Mouse (Mus musculus): ENCODE measurements around the gene Cntn2. TPM values are rescaled to one million over a fixed set of nuclear protein-coding genes. Genes with fewer than 3 reads are reported as not detected.

The Cntn2 gene
- 0.30 and 0.82 TPM in 2 replicates for polyA plus RNA-seq (2015; fragmentation: Nextera tagmentation; extraction: Ambion mirVana)

GRCm38 (mm10) chr1:132542762-132543306 lies at the start of gene Cntn2:
Gene Cntn2 (minus strand): TSS chr1:132543256.
- Histone ChIP-seq H3K4me3 (replicated peaks) (peak within 1 kb of the TSS; percentile 29), H3K9ac (no peak within 1 kb of the TSS), H3K36me3 (no peaks in the 10 kb centered on the region), H3K9me3 (replicated peaks) (no peaks in the 10 kb centered on the region), H3K4me1 (peaks cover 27% of the 10 kb centered on the region), H3K27me3 (peaks cover 61% of the 10 kb centered on the region), H3K4me2 (peak within 1 kb of the TSS; percentile 57), H3K27ac (no peak within 1 kb of the TSS)
- 0 out of 2 replicates have a peak, but pooled peaks have one; percentile 16 for ATAC-seq (replicated peaks; ENCODE audit: low FRiP score)
- WGBS = 1% methylated on average over 25 of the region's 30 CpGs

- 82% methylated on average over 5 of the region's 5 CpGs for WGBS
- Histone ChIP-seq H3K27ac (no peak overlapping the region), H3K36me3 (no peaks in the 10 kb centered on the region), H3K4me3 (replicated peaks) (no peak overlapping the region), H3K9me3 (replicated peaks) (no peaks in the 10 kb centered on the region), H3K4me2 (no peak overlapping the region), H3K4me1 (peaks cover 3% of the 10 kb centered on the region), H3K27me3 (no peaks in the 10 kb centered on the region), H3K9ac (no peak overlapping the region)
- no peak for ATAC-seq (replicated peaks; ENCODE audit: low FRiP score)
These were observed 49.1 kb upstream of the Cntn2 start for GRCm38 (mm10) chr1:132592145-132592544.

GRCm38 (mm10) chr1:132591399-132591930 lies 48.4 kb upstream of the Cntn2 start:
- no peak overlapping the region for H3K9ac ChIP-seq
- ATAC-seq (replicated peaks; ENCODE audit: low FRiP score) = no peak
- H3K36me3 ChIP-seq = no peaks in the 10 kb centered on the region
- no peaks in the 10 kb centered on the region for H3K9me3 ChIP-seq (replicated peaks)
- H3K4me1 ChIP-seq = peaks cover 10% of the 10 kb centered on the region
- H3K4me2 ChIP-seq = no peak overlapping the region
- no peak overlapping the region for H3K27ac ChIP-seq
- H3K27me3 ChIP-seq = no peaks in the 10 kb centered on the region
- WGBS = 81% methylated on average over 11 of the region's 11 CpGs
- no peak overlapping the region for H3K4me3 ChIP-seq (replicated peaks)

GRCm38 (mm10) chr1:132586679-132587201 lies 43.7 kb upstream of the Cntn2 start:
- H3K4me2 ChIP-seq = peak overlapping the region; percentile 16; the same call in 1 of the 2 replicates
- no peaks in the 10 kb centered on the region for H3K27me3 ChIP-seq
- H3K27ac ChIP-seq = no peak overlapping the region
- ATAC-seq (replicated peaks; ENCODE audit: low FRiP score) = peak; percentile 84
- H3K9me3 ChIP-seq (replicated peaks) = no peaks in the 10 kb centered on the region
- 40% methylated on average over 15 of the region's 15 CpGs for WGBS
- no peaks in the 10 kb centered on the region for H3K36me3 ChIP-seq
- no peak overlapping the region for H3K4me3 ChIP-seq (replicated peaks)
- peaks cover 21% of the 10 kb centered on the region for H3K4me1 ChIP-seq
- no peak overlapping the region for H3K9ac ChIP-seq

- H3K4me1 ChIP-seq = peaks cover 21% of the 10 kb centered on the region
- H3K36me3 ChIP-seq = no peaks in the 10 kb centered on the region
- 78% methylated on average over 4 of the region's 4 CpGs for WGBS
- no peak overlapping the region for H3K4me3 ChIP-seq (replicated peaks)
- no peak overlapping the region for H3K4me2 ChIP-seq
- ATAC-seq (replicated peaks; ENCODE audit: low FRiP score) = no peak
- no peak overlapping the region for H3K9ac ChIP-seq
- H3K27ac ChIP-seq = no peak overlapping the region
- no peaks in the 10 kb centered on the region for H3K27me3 ChIP-seq
- no peaks in the 10 kb centered on the region for H3K9me3 ChIP-seq (replicated peaks)
These were observed 42.3 kb upstream of the Cntn2 start for GRCm38 (mm10) chr1:132585376-132585775.

- 83% methylated on average over 18 of the region's 18 CpGs for WGBS
- H3K9me3 ChIP-seq (replicated peaks) = no peaks in the 10 kb centered on the region
- peaks cover 21% of the 10 kb centered on the region for H3K4me1 ChIP-seq
- no peak for ATAC-seq (replicated peaks; ENCODE audit: low FRiP score)
- no peak overlapping the region for H3K9ac ChIP-seq
- no peak overlapping the region for H3K4me2 ChIP-seq
- H3K27me3 ChIP-seq = no peaks in the 10 kb centered on the region
- H3K4me3 ChIP-seq (replicated peaks) = no peak overlapping the region
- H3K27ac ChIP-seq = no peak overlapping the region
- no peaks in the 10 kb centered on the region for H3K36me3 ChIP-seq
These were observed 40.0 kb upstream of the Cntn2 start for GRCm38 (mm10) chr1:132582998-132583604.

GRCm38 (mm10) chr1:132581845-132582839 lies 39.1 kb upstream of the Cntn2 start:
- H3K4me3 ChIP-seq (replicated peaks) = no peak overlapping the region
- no peaks in the 10 kb centered on the region for H3K36me3 ChIP-seq
- H3K4me1 ChIP-seq = peaks cover 18% of the 10 kb centered on the region
- no peaks in the 10 kb centered on the region for H3K27me3 ChIP-seq
- H3K9me3 ChIP-seq (replicated peaks) = no peaks in the 10 kb centered on the region
- H3K27ac ChIP-seq = no peak overlapping the region
- H3K4me2 ChIP-seq = no peak overlapping the region
- 60% methylated on average over 14 of the region's 14 CpGs for WGBS
- ATAC-seq (replicated peaks; ENCODE audit: low FRiP score) = no peak
- H3K9ac ChIP-seq = no peak overlapping the region

GRCm38 (mm10) chr1:132580063-132580462 lies 37.0 kb upstream of the Cntn2 start:
- Histone ChIP-seq H3K27me3 (no peaks in the 10 kb centered on the region), H3K9ac (no peak overlapping the region), H3K27ac (no peak overlapping the region), H3K9me3 (replicated peaks) (no peaks in the 10 kb centered on the region), H3K36me3 (no peaks in the 10 kb centered on the region), H3K4me2 (no peak overlapping the region), H3K4me3 (replicated peaks) (no peak overlapping the region), H3K4me1 (peaks cover 8% of the 10 kb centered on the region; the same call in 1 of the 2 replicates)
- 86% methylated on average over 7 of the region's 7 CpGs for WGBS
- no peak for ATAC-seq (replicated peaks; ENCODE audit: low FRiP score)

- no peak for ATAC-seq (replicated peaks; ENCODE audit: low FRiP score)
- no peak overlapping the region for H3K4me2 ChIP-seq
- no peaks in the 10 kb centered on the region for H3K36me3 ChIP-seq
- no peak overlapping the region for H3K27ac ChIP-seq
- H3K27me3 ChIP-seq = no peaks in the 10 kb centered on the region
- no peaks in the 10 kb centered on the region for H3K4me1 ChIP-seq
- no peak overlapping the region for H3K9ac ChIP-seq
- no peaks in the 10 kb centered on the region for H3K9me3 ChIP-seq (replicated peaks)
- WGBS = 91% methylated on average over 8 of the region's 8 CpGs
- no peak overlapping the region for H3K4me3 ChIP-seq (replicated peaks)
These were observed 33.8 kb upstream of the Cntn2 start for GRCm38 (mm10) chr1:132576845-132577244.

- WGBS = 89% methylated on average over 7 of the region's 7 CpGs
- no peaks in the 10 kb centered on the region for H3K27me3 ChIP-seq
- H3K36me3 ChIP-seq = no peaks in the 10 kb centered on the region
- H3K4me1 ChIP-seq = no peaks in the 10 kb centered on the region
- H3K4me2 ChIP-seq = no peak overlapping the region
- no peak overlapping the region for H3K9ac ChIP-seq
- H3K9me3 ChIP-seq (replicated peaks) = no peaks in the 10 kb centered on the region
- no peak overlapping the region for H3K4me3 ChIP-seq (replicated peaks)
- ATAC-seq (replicated peaks; ENCODE audit: low FRiP score) = no peak
- H3K27ac ChIP-seq = no peak overlapping the region
These were observed 29.8 kb upstream of the Cntn2 start for GRCm38 (mm10) chr1:132572851-132573250.

- H3K27me3 ChIP-seq = no peaks in the 10 kb centered on the region
- no peak overlapping the region for H3K9ac ChIP-seq
- H3K4me2 ChIP-seq = no peak overlapping the region
- H3K4me1 ChIP-seq = no peaks in the 10 kb centered on the region
- 97% methylated on average over 1 of the region's 1 CpGs for WGBS
- H3K36me3 ChIP-seq = no peaks in the 10 kb centered on the region
- H3K4me3 ChIP-seq (replicated peaks) = no peak overlapping the region
- no peak for ATAC-seq (replicated peaks; ENCODE audit: low FRiP score)
- H3K27ac ChIP-seq = no peak overlapping the region
- H3K9me3 ChIP-seq (replicated peaks) = no peaks in the 10 kb centered on the region
These were observed 28.6 kb upstream of the Cntn2 start for GRCm38 (mm10) chr1:132571613-132572012.

Data from kidney, embryonic 15.5 days (tissue).